Mouse (Mus musculus) liver, embryonic 14.5 days (tissue): ENCODE data around the gene Atp2b4.

Experiments used
- CTCF ChIP-seq: IDR thresholded peaks from 2 replicates; pipeline ENCODE4 v1.5.1; 2016; ENCODE audit warnings: antibody characterized with exemption, low read depth, control low read depth
- EP300 ChIP-seq: IDR thresholded peaks from 2 replicates; pipeline ENCODE4 v1.6.1; 2016; ENCODE audit warnings: antibody characterized with exemption, low read depth

- peak; percentile 43 for TF ChIP-seq CTCF
- peak; percentile 97 for TF ChIP-seq EP300
These were observed 24.7 kb upstream of the Atp2b4 start for GRCm38 (mm10) chr1:133825543-133825942.
